Mouse (Mus musculus) cerebellum, adult 11 months (tissue): Measurements from ENCODE around the gene Ptrh2.

Experiments used
- DNase-seq: peaks from one replicate; pipeline ENCODE4 v3.0.0; 2022

The Ptrh2 gene

DNA sequence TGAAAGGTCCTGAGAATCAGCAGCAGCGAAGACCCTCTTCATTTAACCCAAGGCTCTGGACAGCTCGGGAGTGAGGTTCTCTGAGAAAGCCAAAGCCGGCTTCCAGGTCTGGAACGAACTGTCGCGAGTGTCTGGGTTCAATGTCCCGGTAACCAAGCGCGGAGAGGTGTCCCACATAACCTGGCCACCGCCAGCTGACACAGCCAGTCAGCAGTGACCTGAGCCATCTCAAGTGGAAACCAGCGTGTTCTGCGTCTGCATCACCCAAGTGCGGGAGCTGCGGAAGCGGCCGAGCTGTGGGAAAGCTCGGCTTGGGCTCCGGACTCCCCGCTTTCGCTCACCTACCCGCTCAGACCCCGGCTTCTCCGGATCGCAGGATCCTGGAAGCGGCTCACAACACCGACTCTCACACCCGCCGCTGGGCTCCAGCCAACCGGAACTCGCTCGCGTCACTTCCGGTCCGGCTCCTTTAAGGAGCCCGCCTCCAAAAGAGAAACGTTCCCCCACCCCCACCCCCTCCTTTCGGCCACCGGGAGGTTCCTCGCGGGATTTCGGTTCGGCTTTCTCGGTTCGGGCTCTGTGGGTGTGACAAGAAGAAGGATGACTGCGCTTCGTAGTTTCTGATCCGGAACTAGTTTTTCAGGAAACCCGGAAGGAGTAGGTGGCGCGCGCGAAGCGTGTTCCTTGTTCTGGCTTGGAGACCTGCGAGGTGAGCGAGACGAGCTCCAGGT is at the start of gene Ptrh2, which contains the start of gene Vmp1:
TSS of gene Ptrh2 (plus strand) at position 591 of the 731 bp plus-strand sequence.
TSS of gene Vmp1 (minus strand) at position 442 of the 731 bp plus-strand sequence.
- peak; percentile 91 for DNase-seq

DNA sequence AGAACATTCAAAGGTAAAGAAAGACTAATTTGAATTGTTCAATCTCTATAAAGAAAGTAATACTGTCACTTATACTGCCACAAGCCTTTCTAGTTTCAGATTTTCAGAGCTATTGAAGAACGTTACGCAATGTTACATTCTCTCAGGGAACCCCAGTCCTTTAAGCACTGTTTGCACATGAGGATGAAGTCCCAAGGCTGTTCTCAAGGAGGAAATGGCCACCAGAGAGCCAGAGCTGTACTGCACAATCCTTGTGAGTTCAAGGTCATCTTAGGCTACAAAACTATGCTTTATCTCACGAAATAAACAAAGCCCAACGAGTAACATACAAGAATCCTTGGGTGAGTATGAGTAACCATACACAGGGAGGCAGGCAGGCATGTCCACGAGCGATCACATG is 49.4 kb upstream of the Ptrh2 start:
- no peak for DNase-seq

DNA sequence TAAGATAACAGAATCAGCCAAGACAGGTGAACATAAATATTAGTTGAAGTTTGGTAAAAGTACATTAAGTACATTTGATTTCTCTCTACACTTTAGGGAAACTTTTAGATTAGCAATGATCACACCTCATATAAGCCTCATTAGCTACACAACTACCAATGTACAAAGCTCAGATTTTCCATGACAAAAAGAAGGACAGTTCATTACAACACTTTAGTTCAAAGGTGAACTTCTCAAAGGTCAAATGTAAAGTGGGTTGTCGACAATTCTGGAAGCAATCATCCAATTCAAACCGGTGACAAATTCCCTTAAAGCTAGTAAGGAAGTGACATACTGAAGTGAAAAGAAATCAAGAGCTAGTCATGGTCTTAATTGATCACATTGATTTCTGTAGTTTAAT is 46.1 kb upstream of the Ptrh2 start:
- no peak for DNase-seq

DNA sequence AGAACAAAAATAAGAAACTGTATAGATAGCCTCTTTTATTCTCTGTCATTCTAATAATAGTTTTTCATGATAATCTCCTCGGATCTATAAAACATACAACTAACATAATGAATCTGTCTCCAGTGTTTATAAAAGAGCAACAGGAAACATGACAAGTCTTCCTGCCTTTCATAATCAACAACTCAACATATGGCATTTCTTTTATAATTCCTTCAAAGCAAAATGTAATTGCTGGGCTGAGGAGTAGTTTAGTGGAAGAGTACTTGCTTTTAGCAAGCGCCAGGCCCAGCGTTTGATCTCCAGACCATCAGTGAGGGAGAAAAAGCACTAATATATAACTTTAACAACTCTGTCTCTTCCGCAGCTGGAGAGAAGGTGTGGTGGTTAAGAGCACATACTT is 42.1 kb upstream of the Ptrh2 start:
- DNase-seq = no peak

DNA sequence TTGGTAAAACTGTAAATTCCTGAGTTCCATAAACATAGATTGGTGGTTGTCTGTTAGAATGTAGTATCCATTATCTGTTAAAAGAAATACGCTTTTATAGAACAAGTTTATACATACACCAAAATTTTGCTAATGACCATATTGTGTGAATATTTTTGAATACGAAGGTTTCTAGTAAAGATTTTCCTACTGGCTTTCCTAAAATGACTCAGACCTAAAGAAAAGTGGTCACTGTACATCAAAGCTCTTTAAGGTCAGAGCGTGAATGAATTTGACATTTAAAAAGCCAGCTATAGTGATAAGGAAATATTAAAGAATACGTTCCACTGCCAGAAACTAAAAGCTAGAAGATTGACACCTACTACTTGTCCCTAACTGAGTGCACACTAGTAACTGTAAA is 39.2 kb upstream of the Ptrh2 start:
- DNase-seq = no peak

DNA sequence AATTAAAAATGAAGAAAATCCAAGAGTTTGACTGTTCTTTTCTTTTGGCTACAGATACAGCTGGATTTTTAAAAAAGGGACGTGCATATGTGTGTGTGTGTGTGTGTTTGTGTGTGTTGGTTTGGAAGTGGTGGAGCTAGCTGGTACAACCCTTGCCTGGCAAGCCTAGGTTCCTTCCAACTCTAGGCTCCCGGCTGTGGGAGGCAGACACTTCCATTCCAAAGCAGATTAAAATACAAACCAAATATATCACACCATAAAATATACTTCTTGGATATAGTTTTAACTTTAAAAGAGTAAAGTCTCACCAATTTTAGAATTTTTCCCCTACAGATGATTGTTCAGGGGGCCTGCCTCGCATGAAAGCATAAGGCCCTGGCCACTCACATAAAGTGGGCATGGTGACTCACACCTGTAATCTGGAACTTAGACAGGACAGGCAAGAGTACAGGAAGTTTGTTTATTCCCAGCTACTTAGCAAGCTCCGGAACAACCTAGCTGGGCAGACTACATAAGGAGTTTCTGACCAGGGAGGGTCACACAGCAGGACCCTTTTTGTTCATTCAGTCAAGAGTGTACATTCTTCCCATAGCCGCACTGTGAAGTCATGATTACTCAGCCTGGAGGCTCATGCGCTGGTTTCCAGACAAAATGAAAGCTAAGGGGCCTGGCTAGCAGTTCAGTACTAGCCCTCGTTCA is 37.5 kb upstream of the Ptrh2 start:
- no peak for DNase-seq

DNA sequence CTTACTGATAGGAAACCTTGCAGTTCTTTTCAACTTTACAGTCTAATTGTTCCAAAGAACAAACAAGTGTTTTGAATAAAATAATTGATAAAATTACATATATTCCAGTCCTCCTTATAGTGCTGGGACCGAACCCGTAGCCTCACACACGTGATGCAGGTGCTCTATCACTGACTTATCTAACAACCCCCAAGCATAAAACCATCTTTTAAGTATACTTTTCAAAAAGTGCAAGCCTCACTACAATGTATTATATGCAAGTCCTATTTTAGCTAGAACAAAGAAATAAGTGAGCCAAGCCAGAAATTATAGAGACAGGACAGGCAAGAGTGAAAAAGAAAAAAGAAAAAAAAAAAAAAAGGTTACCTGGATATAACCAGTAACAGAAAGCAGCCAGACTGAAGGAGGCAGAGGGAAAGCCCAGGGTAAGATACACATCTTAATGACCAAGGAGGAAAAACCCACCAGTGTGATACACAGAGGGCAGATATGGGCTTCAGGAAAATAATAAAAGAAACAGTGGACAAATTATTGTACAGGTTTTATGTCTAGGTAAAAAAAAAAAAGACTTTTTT is 36.8 kb upstream of the Ptrh2 start:
- no peak for DNase-seq

DNA sequence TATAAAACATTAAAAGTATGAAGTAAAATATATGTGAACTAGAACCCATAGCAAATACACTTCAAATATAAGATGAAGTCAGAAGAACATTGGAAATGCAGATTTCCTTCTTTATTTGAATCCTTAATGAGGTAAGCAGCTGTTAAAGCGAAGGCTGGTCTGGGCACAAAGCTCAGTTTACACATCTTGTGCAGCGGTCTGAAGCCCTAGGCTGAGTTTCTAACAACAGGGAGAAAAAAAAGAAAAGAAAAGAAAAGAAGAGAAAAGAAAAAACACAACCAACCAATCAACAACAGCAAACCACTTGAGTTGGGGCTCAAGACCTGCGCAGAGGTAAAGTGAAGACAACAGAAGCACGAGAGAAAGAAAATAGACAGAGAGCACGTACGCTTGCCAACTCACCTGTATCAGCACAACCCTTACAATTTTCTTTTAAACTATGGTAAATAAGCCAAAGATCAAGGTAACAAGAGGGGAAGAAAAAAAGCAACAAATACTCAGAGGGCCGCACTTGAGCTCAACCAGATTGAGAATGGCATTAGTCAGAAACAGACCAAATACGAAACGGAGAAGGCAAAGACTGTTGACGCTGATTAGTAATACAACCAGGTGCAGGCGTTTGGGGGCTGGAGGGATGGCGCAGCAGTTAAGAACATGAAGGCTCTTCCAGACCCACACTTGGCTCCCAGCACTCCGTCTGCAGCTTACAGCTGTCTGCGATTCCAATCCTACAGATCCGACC is 35.9 kb upstream of the Ptrh2 start:
- no peak for DNase-seq

DNA sequence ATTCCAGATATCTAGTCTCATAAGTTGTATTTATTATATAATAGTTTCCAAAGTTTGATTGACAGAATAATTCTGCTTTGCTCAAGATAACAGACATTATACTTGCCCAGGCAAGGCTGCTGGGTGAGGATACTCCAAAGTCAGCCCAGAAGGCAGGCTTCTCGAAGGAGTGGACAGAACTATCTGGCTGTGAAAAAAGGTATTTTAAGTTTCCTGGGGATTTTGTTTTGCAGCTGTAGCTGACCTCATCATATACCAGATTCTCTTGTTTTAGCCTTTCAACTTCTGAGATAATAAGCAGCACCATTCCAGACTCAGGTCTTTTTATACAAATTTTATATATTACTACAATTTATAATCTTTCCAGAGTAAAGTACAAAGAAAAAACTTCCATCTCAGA is 34.2 kb upstream of the Ptrh2 start:
- no peak for DNase-seq

DNA sequence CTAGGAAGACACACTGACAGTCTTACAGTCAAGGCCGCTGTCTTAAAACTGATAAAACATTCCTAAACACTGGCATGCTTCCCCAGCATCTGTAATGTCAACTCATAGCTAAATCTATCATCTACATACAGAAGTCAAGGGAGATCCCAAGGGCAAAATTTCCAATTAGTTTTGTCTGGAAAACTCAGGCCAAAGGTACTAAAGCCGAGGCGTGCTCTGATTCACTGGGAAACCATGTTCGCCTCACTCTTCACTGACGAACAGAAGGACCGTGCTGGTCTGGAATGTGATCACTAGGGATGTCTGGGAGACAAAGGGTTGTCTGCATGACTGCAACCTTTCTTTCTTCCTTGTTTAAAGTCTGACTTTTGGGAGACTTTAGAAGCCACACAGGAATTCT is 33.1 kb upstream of the Ptrh2 start:
- DNase-seq = no peak

DNA sequence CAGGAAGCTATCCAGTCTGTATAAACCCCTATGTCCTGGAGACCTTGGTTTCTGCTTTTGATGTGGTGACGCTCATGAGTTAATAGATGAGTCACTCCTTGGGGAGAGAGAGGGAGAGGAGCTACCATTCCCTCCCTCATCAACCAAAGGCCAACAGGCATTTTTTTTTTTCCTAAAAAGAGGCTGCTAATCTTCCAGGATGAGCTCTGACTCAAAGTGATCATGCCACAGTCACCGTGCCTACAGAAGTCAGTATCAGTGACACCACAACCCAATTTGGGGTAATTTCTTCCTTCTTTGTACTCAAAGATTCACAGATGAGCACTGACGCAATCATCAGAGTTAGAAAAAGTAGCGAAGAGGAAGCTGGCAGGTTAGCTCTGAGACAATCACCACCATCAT is 31.2 kb upstream of the Ptrh2 start:
- no peak for DNase-seq

DNA sequence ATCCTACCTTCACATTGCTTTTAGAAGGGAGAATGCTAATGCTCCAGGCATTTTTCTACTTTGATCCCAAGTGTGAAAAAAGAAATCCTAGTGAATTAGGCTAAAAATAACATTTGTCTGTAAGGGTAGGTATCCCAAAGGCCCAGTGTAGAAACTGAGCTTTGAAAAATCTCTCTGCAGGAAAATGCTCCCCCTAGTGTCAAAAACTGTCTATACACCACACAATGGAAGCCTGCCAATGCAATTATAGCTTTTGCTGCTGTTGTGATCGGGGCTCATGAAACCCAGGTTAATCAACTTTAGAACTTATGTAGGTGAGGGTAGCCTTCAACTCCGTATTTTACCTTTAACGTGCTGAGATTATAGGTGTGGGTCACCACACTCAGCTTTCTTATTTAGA is 30.3 kb upstream of the Ptrh2 start:
- DNase-seq = peak; percentile 23

DNA sequence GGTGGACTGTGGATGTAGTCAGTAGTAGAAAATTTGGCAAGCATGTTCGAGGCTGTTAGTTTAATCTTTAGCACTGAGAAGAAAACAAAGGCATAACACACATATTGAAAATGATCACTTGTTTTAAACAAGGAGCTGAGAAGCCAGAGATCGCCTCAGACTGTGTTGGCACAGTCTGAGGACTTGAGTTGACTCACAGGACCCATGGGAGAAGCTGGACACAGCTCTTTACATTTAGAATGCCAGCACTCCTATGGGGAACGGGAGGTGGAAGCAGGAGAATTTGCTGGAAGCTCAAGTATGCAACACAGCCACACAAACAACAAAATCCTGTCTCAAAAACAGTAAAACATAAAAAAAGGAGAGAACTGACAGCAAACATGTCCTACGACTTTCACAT is 29.7 kb upstream of the Ptrh2 start:
- no peak for DNase-seq

DNA sequence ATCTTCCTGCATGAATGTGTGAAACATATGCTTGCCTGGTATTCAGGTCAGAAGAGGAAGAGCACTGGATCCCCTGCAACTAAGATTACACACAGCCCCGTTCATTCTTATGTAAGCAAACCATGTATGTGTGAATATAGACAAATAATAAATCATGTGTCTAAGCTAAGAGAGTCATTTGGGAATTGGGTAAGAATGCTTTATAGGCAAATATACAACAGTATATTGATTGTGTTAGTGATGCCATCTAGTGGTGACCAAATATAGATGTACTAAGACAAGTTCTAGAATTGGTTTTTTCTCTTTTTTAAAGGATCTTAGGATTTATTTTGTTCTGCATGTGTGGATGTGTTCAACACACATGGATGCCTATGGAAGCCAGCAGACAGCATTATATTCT is 28.1 kb upstream of the Ptrh2 start:
- no peak for DNase-seq

DNA sequence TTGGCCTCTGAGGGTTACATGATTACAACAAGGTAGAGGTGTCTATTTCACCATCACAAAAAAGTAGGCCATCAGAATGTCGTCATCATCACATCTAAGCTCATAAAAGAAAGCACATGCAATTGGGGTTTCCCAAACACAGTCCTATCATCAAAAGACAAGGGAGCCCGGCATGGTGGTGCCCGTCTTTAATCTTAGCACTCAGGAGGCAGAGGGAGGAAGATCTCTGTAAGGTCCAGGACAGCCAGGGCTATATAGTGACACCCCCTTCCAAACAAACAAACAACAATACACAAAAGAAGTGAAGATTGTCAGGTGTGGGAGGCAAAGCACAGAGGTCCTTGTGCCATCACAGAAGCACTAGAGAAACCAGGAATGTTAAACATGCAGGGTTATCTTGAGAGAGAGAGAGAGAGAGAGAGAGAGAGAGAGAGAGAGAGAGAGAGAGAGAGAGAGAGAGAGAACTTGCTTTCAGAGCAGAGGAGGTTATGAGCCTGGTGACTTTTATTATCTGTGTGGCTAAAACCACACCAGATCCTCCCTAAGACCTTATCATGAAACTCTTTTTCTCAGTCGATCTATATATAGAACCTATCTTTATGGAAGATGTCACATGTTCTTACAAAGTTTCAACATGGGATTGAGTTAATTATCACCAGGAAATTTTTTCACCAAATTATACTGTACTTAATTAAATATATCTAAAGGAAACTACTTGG is 26.8 kb upstream of the Ptrh2 start:
- no peak for DNase-seq

DNA sequence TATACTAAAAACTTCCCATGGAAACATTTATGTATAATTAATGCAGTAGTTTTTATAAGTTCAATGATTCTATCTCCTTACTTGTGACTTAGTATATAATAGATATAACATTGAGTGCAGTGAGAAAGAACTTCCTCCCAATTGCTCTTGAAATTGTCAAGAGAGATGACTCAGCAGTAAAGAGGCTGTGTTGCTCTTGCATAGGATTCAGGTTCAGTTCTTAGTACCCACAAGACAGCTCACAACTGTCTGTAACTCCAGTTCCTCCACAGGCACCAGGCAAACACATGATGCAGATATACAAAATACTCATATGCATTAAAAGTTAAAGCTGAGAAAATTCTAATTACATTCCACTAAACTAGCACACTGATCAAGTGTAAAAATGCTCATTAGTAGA is 25.9 kb upstream of the Ptrh2 start:
- DNase-seq = no peak

DNA sequence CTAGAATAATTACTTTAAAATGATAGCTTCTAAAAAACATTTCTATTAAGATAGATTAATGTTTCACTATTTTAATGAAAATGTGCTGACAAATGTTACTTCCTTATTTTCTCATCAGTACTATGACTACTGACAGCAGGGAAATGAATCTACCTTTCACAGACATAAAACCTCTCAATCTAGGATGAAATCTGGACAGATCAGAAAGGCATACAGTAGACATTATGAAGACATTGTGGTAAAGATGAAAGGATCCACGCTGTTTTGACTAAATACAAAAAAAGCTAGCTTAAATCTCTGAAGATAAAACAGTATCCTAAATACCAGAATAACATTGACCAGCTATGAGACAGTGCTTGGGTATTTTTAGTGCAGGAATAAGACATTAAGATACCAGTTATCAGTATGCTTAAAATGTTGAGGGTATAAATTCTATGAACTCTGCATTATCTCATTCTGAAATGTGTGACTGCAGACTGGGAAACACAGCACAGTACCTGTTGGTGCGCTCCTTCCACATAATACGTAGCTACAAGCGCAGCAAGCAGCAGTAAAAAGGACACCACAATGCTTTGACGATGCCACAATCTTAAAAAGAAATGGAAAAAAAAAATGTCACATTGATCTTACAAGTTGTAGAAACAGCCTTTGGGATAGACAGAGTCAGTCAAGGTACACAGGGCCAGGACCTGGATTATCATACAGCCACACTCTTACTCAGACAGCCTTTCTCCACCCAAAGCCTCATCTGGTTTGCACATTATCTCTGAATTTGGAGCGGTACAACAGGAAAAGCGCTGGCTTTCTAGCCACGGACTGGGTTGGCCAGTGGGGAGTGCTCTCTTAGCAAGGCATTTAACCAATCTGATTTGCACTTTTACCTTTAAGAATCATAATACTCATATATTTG is 20.5 kb upstream of the Ptrh2 start:
- DNase-seq = no peak

DNA sequence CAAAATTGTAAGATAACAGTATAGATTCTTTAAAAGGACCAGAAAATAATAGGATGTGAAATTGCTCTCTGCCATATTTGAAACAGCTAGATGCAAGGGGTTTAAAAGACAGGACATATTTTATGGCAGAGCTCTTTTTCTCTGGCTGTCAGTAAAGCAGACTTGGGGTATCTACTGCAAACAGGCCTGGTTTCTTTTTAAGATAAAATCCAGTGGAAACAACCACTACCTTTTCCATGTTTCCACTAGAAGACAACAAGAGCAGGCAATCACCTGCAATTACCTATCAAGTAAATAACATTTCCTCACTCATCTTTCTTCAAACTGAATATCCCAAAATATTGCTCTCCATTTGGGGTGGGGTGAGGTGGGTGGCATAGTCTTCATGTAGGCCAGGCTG is 19.8 kb upstream of the Ptrh2 start:
- DNase-seq = no peak

DNA sequence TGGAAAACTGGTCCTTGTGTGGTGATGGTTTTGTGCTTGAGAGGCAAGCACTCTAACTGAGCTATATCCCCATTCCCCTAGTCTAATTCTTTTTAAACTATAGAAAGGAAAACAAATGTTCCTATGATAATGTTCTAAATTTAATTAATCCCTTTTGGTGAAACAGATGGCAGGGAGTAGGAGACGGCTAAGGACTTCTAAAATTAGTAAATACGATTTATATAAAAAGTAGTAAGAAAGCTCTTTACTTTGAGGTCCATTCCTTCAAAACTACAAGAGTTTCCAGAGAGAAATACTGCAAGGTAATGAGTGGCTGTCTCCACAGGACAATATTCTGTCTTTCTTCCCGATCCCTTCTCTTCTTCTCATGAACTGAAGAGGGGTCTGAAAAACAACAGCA is 19.4 kb upstream of the Ptrh2 start:
- no peak for DNase-seq

DNA sequence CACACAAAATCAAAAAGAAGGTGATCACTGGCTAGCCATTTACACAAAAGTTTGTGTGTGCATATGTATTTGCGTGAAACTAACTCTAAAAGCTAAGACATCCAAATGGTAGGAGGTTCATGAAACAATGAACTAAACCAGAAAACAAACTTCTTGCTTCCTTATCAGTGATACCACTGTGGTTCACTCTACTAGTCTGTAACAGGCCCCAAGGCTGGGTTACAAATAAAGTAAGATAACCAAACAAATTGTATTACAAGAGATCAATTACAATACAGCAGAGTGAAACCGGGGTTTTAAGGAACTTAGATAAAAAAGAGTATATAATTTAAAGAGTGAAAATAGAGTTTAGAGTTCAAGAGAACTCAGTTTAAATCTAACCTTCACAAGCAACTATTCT is 16.2 kb upstream of the Ptrh2 start:
- no peak for DNase-seq

DNA sequence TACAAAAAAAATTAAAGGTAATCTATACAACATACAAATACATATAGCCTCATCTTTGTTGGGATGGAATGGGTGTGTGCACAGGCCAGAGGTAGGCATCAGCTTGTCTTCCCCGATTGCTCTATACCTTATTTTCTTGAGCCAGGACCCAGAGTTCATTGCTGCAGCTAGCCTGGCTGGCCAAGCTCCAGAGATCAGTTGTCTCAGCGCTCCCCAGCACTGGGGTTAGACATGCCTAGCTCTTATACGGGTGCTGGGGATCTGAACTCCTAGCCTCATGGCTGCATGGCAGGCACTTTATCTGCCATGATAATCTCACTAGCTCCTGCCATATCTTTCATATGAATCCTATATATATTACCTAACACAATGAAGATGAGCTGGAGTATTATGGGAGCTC is 15.6 kb upstream of the Ptrh2 start:
- DNase-seq = no peak
